Mouse (Mus musculus): Measurements from ENCODE around the gene Rp2.

Rp2 gene

DNA sequence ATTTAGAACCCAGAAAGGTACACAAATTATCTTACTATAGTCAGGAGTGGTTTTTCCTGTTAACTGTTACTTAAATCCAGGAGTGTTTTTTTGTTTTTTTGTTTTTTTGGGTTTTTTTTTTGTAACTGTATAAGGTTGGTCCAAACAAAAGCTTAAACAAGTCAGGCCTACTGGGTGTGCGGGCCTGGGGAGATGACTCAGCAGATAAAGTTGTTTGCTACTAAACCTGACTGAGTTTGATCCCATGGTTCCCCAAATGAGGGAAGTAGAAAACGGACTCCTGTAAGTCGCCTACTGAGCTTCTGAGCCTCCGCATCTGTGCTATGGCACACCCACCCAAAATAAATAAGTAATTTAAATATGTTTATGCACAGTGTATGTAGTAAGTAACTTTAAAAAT is 55.3 kb downstream of the Rp2 start:
- in situ Hi-C loops (cut with MboI, MseI), result loop anchor here in 1 of 2 experiments (10.0 kb wide), 1 partner anchor 695 kb away; no protein-coding TSS in a partner anchor

GRCm38 (mm10) chrX:20425140-20425838 is 61.0 kb downstream of the Rp2 start, which contains the start of gene Jade3:
Gene Jade3, plus strand, starts transcription at chrX:20425688.
- in situ Hi-C loops (cut with MboI, MseI), result loop anchor here in 1 of 2 experiments (5.0 to 10.0 kb wide), 2 partner anchors 63 to 190 kb away; partner anchors contain the start of genes Ndufb11, Rbm10 and Rp2

DNA sequence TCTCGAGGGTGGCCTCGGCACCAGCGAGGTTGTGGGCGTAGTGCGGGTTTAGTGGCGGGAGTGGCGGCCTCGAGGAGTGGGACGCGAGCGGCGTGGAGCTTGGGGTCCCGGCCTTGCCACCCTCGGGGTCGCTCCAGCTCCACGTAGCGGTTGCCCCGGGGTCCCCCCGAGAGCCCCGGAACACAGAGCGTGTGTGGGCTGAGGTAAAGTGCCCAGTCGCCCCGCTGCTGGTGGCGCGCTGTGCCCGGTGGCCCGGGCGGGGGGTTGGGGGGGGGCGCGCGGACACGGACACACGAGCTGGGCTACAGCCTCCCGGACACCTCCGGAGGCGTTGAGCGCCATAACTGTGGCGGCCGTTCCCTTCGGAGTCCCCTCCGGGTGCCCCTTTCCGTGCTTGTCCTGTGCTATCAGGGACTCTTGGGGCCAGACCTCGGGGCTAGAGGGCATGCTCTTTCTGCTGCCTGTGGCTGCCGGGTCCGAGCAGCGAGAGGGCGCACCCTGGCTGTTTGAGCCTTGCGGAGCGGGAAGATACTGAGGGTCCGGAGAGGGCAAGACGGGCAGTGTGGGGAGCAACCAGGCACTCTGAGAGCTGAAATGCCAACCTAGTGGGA is 61.7 kb downstream of the Rp2 start:
- in situ Hi-C loops (cut with MboI, MseI), result loop anchor here in 1 of 2 experiments (5.0 to 10.0 kb wide), 2 partner anchors 64 to 189 kb away; partner anchors contain the start of genes Ndufb11, Rbm10 and Rp2

Data from T-helper 17 cell (primary cell).